In the genomic region with DNA sequence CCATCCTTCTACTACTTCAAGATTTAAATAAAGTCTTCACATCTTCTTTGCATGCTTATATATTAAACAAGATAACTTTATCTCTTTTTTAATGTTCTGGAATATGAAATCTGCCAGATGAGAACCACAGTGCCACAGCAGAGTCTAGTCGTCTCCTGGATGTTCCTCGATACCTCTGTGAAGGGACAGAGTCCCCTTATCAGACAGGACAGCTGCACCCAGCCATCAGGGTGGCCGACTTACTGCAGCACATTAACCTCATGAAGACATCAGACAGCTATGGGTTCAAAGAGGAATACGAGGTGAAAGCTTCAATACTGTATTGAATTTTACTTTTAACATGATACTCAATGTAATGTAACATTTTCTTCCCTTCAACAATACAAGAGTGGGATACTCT, we compare ENCODE assay signal across 19 mouse cellular contexts.
DNase-seq lines count a peak whose midpoint lies in the region; ATAC-seq and TF ChIP-seq lines count a peak whose summit lies in the region.
"Had no signal": no experiment of that assay in that cellular context is flagged by ENCODE, and none has a peak within 500 bp of the region (broad histone marks: within the 10 kb centered on the region; RNA-seq: fewer than 3 reads in every experiment).

No protein-coding gene starts in this region.

- no peak overlapping the region for H3K4me2 ChIP-seq in stomach, embryonic 15.5 days
- H3K4me2 ChIP-seq in stomach, postnatal 0 days (replicated peaks; ENCODE audit: low read depth) = no peak overlapping the region
- H3K4me2 ChIP-seq: limb, embryonic 15.5 days had no signal

- no peak for TF ChIP-seq EP300 in stomach, postnatal 0 days (optimal IDR thresholded peaks at IDR 0.05)

- DNase-seq in stomach, postnatal 0 days (ENCODE audit: low spot score) = no peak
- peak; percentile 45 for DNase-seq in MEL-GATA-1-ER (ENCODE audit: extremely low read depth, low read depth)
- DNase-seq in liver = peak; percentile 66
- DNase-seq in urinary bladder, postnatal 36 days (ENCODE audit: low spot score in 2 of 2) = no peak
- DNase-seq in left cerebral cortex, postnatal 36 days (ENCODE audit: low spot score in 2 of 2) = no peak
- DNase-seq: adrenal gland, adult 2 months; cerebellum, adult 18-20 months; cerebellum, postnatal 36 days; forebrain, postnatal 0 days; gastrocnemius, adult 2 months; heart, adult 11 months; kidney, adult 9 months; lung, postnatal 10 days; right cerebral cortex, postnatal 25 days had no signal

- intact Hi-C loops in left cerebral cortex, postnatal 36 days (cut with DNase I) = no loop called here

- no peak overlapping the region for H3K27ac ChIP-seq in stomach, embryonic 15.5 days
- H3K27ac ChIP-seq in stomach, postnatal 0 days (replicated peaks) = no peak overlapping the region
- H3K27ac ChIP-seq: gastrocnemius, adult 2 months; hindbrain, embryonic 10.5 days; limb, embryonic 15.5 days had no signal

- H3K4me3 ChIP-seq in stomach, embryonic 15.5 days (replicated peaks) = no peak overlapping the region
- no peak overlapping the region for H3K4me3 ChIP-seq in stomach, postnatal 0 days (ENCODE audit: low read depth, low read length)
- H3K4me3 ChIP-seq: gastrocnemius, adult 2 months; hindbrain, embryonic 10.5 days; limb, embryonic 15.5 days had no signal

- peak; percentile 58; the same call in 1 of the 2 replicates for ATAC-seq in stomach, embryonic 15.5 days (ENCODE audit: insufficient read depth, low FRiP score, low read depth)
- no peak for ATAC-seq in stomach, postnatal 0 days (ENCODE audit: low FRiP score, low TSS enrichment)
- ATAC-seq in megakaryocyte, adult 5-6 weeks (ENCODE audit: poor library complexity, severe bottlenecking) = peak; percentile 49; the same call in 1 of the 2 replicates
- ATAC-seq in granulocyte monocyte progenitor cell, adult 5-6 weeks (replicated peaks; ENCODE audit: poor library complexity, severe bottlenecking) = no peak
- ATAC-seq: forebrain, postnatal 0 days had no signal

- no peaks in the 10 kb centered on the region for H3K4me1 ChIP-seq in stomach, embryonic 15.5 days
- no peaks in the 10 kb centered on the region for H3K4me1 ChIP-seq in stomach, postnatal 0 days (replicated peaks; ENCODE audit: control insufficient read depth, insufficient read depth)
- H3K4me1 ChIP-seq: limb, embryonic 15.5 days had no signal

- H3K36me3 ChIP-seq in stomach, embryonic 15.5 days = no peaks in the 10 kb centered on the region
- H3K36me3 ChIP-seq in stomach, postnatal 0 days (ENCODE audit: control insufficient read depth, insufficient read depth, low read length) = no peaks in the 10 kb centered on the region
- H3K36me3 ChIP-seq: hindbrain, embryonic 10.5 days; limb, embryonic 15.5 days had no signal

- H3K9me3 ChIP-seq in stomach, embryonic 15.5 days = no peaks in the 10 kb centered on the region
- H3K9me3 ChIP-seq in stomach, postnatal 0 days (ENCODE audit: control insufficient read depth, low read length) = no peaks in the 10 kb centered on the region
- H3K9me3 ChIP-seq: hindbrain, embryonic 10.5 days; limb, embryonic 15.5 days had no signal

- no peak for TF ChIP-seq CTCF in stomach, postnatal 0 days (IDR thresholded peaks at IDR 0.05; ENCODE audit: low read depth)

- H3K27me3 ChIP-seq in stomach, embryonic 15.5 days (replicated peaks) = no peaks in the 10 kb centered on the region
- no peaks in the 10 kb centered on the region for H3K27me3 ChIP-seq in stomach, postnatal 0 days (ENCODE audit: control insufficient read depth, insufficient read depth, low read length)
- H3K27me3 ChIP-seq: limb, embryonic 15.5 days had no signal

- 73% methylated on average over 4 of the region's 4 CpGs for WGBS in stomach, embryonic 15.5 days
- 89% methylated on average over 4 of the region's 4 CpGs for WGBS in stomach, postnatal 0 days

- H3K9ac ChIP-seq in stomach, embryonic 15.5 days = no peak overlapping the region
- no peak overlapping the region for H3K9ac ChIP-seq in stomach, postnatal 0 days (ENCODE audit: low read length)
- H3K9ac ChIP-seq: forebrain, postnatal 0 days; limb, embryonic 15.5 days had no signal

Comparison
In these comparisons a context has a peak if more than half of its experiments do, and no peak if none do; other contexts are left out.
1. ATAC-seq: peak in stomach, embryonic 15.5 days (single experiment) and megakaryocyte, adult 5-6 weeks (single experiment); none in stomach, postnatal 0 days (single experiment) and granulocyte monocyte progenitor cell, adult 5-6 weeks (single experiment).
2. DNase-seq: peak in MEL-GATA-1-ER (single experiment) and liver (single experiment); none in stomach, postnatal 0 days (single experiment), urinary bladder, postnatal 36 days (0 of 2) and left cerebral cortex, postnatal 36 days (0 of 2).